Mouse (Mus musculus) neural tube, embryonic 13.5 days (tissue): ENCODE data around the gene Gm7298. TPM values are rescaled to one million over a fixed set of nuclear protein-coding genes. Genes with fewer than 3 reads are reported as not detected.
"Not testable (repeated sequence)": the region's sequence is repeated elsewhere in the genome, so short reads cannot be mapped to it uniquely, and the experiment has no call there.

ENCODE experiments used
- ATAC-seq: fragments of 200-750 bp; cut with Nextera tagmentation; 2 replicates; pipeline ENCODE4 v1.8.0; 2017; ENCODE audit warnings: low read depth, mild to moderate bottlenecking, moderate TSS enrichment, moderate library complexity
- H3K27ac ChIP-seq: fragments of 300-500 bp; sonication (generic); replicated peaks from 2 replicates; pipeline ENCODE4 v1.5.1; 2015; ENCODE audit warnings: moderate library complexity, mild to moderate bottlenecking, inconsistent platforms
- H3K27me3 ChIP-seq: fragments of 300-500 bp; sonication (generic); 2 replicates; pipeline ENCODE4 v1.6.1; 2015; ENCODE audit warnings: mild to moderate bottlenecking, inconsistent platforms
- H3K36me3 ChIP-seq: fragments of 300-500 bp; sonication (generic); 2 replicates; pipeline ENCODE4 v1.6.1; 2015; ENCODE audit warnings: mild to moderate bottlenecking, inconsistent platforms
- H3K4me1 ChIP-seq: fragments of 300-500 bp; sonication (generic); replicated peaks from 2 replicates; pipeline ENCODE4 v1.6.1; 2015; ENCODE audit warnings: inconsistent platforms
- H3K4me2 ChIP-seq: fragments of 300-500 bp; sonication (generic); 2 replicates; pipeline ENCODE4 v1.6.1; 2015; ENCODE audit warnings: inconsistent platforms, mild to moderate bottlenecking, moderate library complexity
- H3K4me3 ChIP-seq: fragments of 300-500 bp; sonication (generic); 2 replicates; pipeline ENCODE4 v1.5.1; 2015; ENCODE audit warnings: mild to moderate bottlenecking, inconsistent platforms
- H3K9ac ChIP-seq: fragments of 300-500 bp; sonication (generic); 2 replicates; pipeline ENCODE4 v1.6.1; 2015; ENCODE audit warnings: moderate library complexity, mild to moderate bottlenecking, inconsistent platforms
- H3K9me3 ChIP-seq: fragments of 300-500 bp; sonication (generic); 2 replicates; pipeline ENCODE4 v1.6.1; 2016; ENCODE audit warnings: inconsistent platforms
- WGBS: fragments of 180-500 bp; shearing (Covaris S2); methylation state at CpG from one replicate; pipeline ENCODE4 v1.1.7; 2015; 5-methylcytosine and 5-hydroxymethylcytosine counted together
- polyA plus RNA-seq: library from polyadenylated mRNA; unstranded; fragments of >200 nt; fragmentation: Nextera tagmentation; extraction: Ambion mirVana; gene quantifications from 2 replicates; pipeline ENCODE4 v1.2.1, GENCODE M21; 2015

Gm7298 gene
- polyA plus RNA-seq: 0.08 TPM in 1 of 2 replicates, not detected in the other

DNA sequence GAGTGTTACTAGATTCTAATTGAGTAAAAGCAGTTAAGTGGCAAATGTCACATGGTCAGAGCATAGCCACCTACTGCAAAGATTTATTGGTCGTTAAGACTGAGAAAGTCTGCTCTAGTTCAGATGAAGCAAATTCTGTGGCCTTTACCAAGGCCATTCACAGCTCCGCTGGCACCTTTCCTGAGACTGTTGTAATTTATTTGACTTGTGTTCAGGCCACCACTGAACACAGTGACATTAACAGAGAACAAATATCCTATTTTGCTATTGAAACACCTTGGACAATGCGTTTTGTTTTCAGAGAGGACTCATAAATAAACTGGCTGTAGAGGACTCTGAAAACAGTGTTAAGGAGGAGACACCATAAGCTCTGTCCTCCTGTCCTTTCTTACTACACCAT, at the start of gene Gm7298:
Gm7298 (plus strand) TSS at position 301 of the 400 bp plus-strand sequence.
- H3K9ac ChIP-seq: no peak within 1 kb of the TSS
- H3K4me3 ChIP-seq: no peak within 1 kb of the TSS
- no peak within 1 kb of the TSS for H3K27ac ChIP-seq
- no peaks in the 10 kb centered on the region for H3K9me3 ChIP-seq
- WGBS: 64% methylated on average over 3 of the region's 3 CpGs
- no peak for ATAC-seq
- no peaks in the 10 kb centered on the region for H3K27me3 ChIP-seq
- no peaks in the 10 kb centered on the region for H3K4me1 ChIP-seq
- H3K36me3 ChIP-seq: no peaks in the 10 kb centered on the region
- no peak within 1 kb of the TSS for H3K4me2 ChIP-seq

DNA sequence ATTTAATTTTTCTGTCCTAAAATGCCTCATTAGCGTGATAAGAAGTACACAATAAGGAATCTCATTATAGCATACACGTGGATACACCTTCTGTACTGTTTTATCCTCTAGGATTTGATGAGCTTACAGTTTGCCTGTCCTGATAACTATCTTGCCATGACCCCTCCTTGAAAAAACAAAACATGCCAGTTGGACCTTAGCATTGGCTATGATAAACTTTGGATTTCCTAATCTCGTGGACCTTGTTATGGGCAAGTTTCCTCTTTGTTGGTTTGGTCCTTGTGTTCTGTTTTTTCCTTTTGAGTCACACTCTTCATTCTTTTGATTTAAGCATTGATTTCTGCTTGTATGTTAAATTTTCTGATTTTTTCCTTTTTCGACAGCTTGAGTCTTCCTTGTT, 95.3 kb downstream of the Gm7298 start:
- no peaks in the 10 kb centered on the region for H3K27me3 ChIP-seq
- no peak overlapping the region for H3K4me2 ChIP-seq
- H3K27ac ChIP-seq: no peak overlapping the region
- H3K9me3 ChIP-seq: peaks cover under 1% of the 10 kb centered on the region
- H3K9ac ChIP-seq: no peak overlapping the region
- no peaks in the 10 kb centered on the region for H3K36me3 ChIP-seq
- no peaks in the 10 kb centered on the region for H3K4me1 ChIP-seq
- no peak for ATAC-seq
- WGBS: 80% methylated on average over 4 of the region's 4 CpGs
- no peak overlapping the region for H3K4me3 ChIP-seq

DNA sequence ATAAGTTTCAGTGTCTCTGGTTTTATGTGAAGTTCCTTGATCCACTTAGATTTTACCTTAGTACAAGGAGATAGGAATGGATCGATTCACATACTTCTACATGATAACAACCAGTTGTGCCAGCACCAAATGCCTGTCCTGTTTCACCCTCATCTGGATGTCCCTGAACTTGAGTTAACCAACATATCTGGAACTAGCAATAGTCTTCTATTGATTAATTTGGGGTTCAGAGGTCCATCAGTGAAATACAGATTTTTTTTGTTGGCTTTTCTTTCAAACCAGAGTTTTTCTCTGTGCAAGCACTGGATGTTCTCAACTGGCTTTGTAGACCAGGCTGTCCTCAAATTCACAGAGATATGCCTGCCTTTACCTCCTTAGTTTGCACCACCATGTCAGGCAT, 103.6 kb downstream of the Gm7298 start:
- 97% methylated on average over 1 of the region's 1 CpGs for WGBS
- no peaks in the 10 kb centered on the region; the same call in 1 of the 2 replicates for H3K9me3 ChIP-seq
- H3K27me3 ChIP-seq: no peaks in the 10 kb centered on the region
- H3K4me3 ChIP-seq: no peak overlapping the region
- no peak for ATAC-seq
- no peak overlapping the region for H3K27ac ChIP-seq
- no peaks in the 10 kb centered on the region for H3K36me3 ChIP-seq
- H3K4me2 ChIP-seq: no peak overlapping the region
- no peaks in the 10 kb centered on the region for H3K4me1 ChIP-seq
- H3K9ac ChIP-seq: no peak overlapping the region

DNA sequence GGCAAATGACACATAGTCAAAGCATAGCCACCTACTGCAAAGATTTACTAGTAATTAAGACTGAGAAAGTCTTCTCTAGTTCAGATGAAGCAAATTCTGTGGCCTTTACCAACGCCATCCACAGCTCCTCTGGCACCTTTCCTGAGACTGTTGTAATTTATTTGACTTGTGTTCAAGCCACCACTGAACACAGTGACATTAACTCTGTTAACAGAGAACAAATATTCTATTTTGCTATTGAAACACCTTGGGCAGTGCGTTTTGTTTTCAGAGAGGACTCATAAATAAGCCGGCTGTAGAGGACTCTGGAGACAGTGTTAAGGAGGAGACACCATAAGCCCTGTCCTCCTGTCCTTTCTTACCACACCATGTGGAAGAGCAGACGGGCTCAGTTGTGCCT, 105.5 kb downstream of the Gm7298 start, which contains the start of gene Mug1:
Mug1 (plus strand) TSS at position 271 of the 400 bp plus-strand sequence.
- H3K36me3 ChIP-seq, H3K4me2 ChIP-seq, H3K27ac ChIP-seq, H3K4me3 ChIP-seq, ATAC-seq, H3K9me3 ChIP-seq, H3K27me3 ChIP-seq, H3K9ac ChIP-seq, H3K4me1 ChIP-seq: not testable (repeated sequence)
- 85% methylated on average over 4 of the region's 4 CpGs for WGBS

Other genes starting within 250 kb of the Gm7298 start
- 9.1 and 10.2 TPM in 2 replicates for gene A2m, start 97.6 kb upstream of the Gm7298 start, polyA plus RNA-seq
- gene Mug1, start 105.6 kb downstream of the Gm7298 start, polyA plus RNA-seq: not detected in 2 replicates